Mouse (Mus musculus): ENCODE results near the gene Irf9.

The Irf9 gene

GRCm38 (mm10) chr14:55614565-55615178 lies 11.3 kb downstream of the Irf9 start:
- no peak for DNase-seq (ENCODE audit: low spot score)

GRCm38 (mm10) chr14:55615876-55616275 lies 12.5 kb downstream of the Irf9 start:
- no peak for DNase-seq (ENCODE audit: low spot score)

GRCm38 (mm10) chr14:55616844-55617243 lies 13.5 kb downstream of the Irf9 start:
- DNase-seq (ENCODE audit: low spot score) = no peak

- no peak for DNase-seq (ENCODE audit: low spot score)
Measured at GRCm38 (mm10) chr14:55617822-55618221, 14.5 kb downstream of the Irf9 start, which contains the start of gene Rec8. TSS of gene Rec8 (plus strand) at chr14:55618037.

- no peak for DNase-seq (ENCODE audit: low spot score)
Measured at GRCm38 (mm10) chr14:55618486-55619195, 15.3 kb downstream of the Irf9 start.

- no peak for DNase-seq (ENCODE audit: low spot score)
Measured at GRCm38 (mm10) chr14:55628077-55628827, 24.9 kb downstream of the Irf9 start.

GRCm38 (mm10) chr14:55629312-55629711 lies 25.9 kb downstream of the Irf9 start:
- no peak for DNase-seq (ENCODE audit: low spot score)

- DNase-seq (ENCODE audit: low spot score) = no peak
Measured at GRCm38 (mm10) chr14:55634874-55635522, 31.6 kb downstream of the Irf9 start.

- peak; percentile 33 for DNase-seq (ENCODE audit: low spot score)
Measured at GRCm38 (mm10) chr14:55635523-55636007, 32.2 kb downstream of the Irf9 start, which contains the start of gene Ipo4. TSS of gene Ipo4 (minus strand) at chr14:55635957.

GRCm38 (mm10) chr14:55637795-55638194 lies 34.4 kb downstream of the Irf9 start, which contains the start of gene Gm49378:
TSS of gene Gm49378 (minus strand) at chr14:55637895.
- no peak for DNase-seq (ENCODE audit: low spot score)

- DNase-seq (ENCODE audit: low spot score) = no peak
Measured at GRCm38 (mm10) chr14:55640816-55641215, 37.4 kb downstream of the Irf9 start.

- DNase-seq (ENCODE audit: low spot score) = no peak
Measured at GRCm38 (mm10) chr14:55641291-55641690, 37.9 kb downstream of the Irf9 start.

GRCm38 (mm10) chr14:55642679-55643059 lies 39.3 kb downstream of the Irf9 start:
- DNase-seq (ENCODE audit: low spot score) = no peak

GRCm38 (mm10) chr14:55643060-55643907 lies 39.9 kb downstream of the Irf9 start, which contains the start of gene Tm9sf1:
TSS of gene Tm9sf1 (minus strand) at chr14:55643806.
- DNase-seq (ENCODE audit: low spot score) = peak; percentile 93

- no peak for DNase-seq (ENCODE audit: low spot score)
Measured at GRCm38 (mm10) chr14:55644261-55644888, 41.0 kb downstream of the Irf9 start.

- DNase-seq (ENCODE audit: low spot score) = no peak
Measured at GRCm38 (mm10) chr14:55649884-55650283, 46.5 kb downstream of the Irf9 start, which contains the start of gene Tssk4. TSS of gene Tssk4 (plus strand) at chr14:55650184.

GRCm38 (mm10) chr14:55651528-55651927 lies 48.2 kb downstream of the Irf9 start:
- DNase-seq (ENCODE audit: low spot score) = no peak

GRCm38 (mm10) chr14:55656935-55657334 lies 53.6 kb downstream of the Irf9 start:
- no peak for DNase-seq (ENCODE audit: low spot score)

GRCm38 (mm10) chr14:55658011-55658410 lies 54.6 kb downstream of the Irf9 start:
- no peak for DNase-seq (ENCODE audit: low spot score)

All from ovary, postnatal 10 days (tissue).